Mouse (Mus musculus): ENCODE measurements around the gene U2surp. TPM values are rescaled to one million over a fixed set of nuclear protein-coding genes. Genes with fewer than 3 reads are reported as not detected.
A peak's percentile ranks its signal among the peaks of the same experiment; 100 is the strongest.

U2surp gene
- total RNA-seq, 1 experiment from 2014 or later: 63.0 TPM

DNA sequence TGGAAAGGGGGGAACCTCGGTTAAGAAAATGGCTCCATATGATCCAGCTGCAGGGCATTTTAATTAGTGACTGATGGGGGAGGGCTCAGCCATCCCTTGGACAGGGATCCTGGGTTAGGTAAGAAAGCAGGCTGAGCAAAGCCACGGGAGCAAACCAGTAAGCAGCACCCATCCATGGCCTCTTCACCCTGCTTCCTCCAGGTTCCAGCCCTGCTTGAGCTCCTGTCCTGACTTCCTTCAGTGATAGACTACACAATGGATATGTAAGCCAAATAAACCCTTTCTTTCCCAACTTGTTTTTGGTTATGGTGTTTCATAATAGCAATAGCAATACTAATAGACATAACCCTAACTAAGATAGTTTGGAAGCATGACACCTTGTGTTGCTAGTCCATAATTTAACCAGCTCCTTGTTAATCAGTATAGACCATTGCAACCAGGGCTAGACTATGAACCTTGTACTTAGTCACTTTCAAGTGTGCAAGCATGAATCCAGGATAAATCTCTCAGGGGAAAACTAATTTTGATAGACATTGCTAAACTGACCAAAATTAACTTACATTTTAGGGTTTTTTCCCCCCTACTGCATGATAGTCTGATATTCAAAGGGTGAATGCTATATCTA lies 27.5 kb upstream of the U2surp start:
- DNase-seq: no peak

- DNase-seq: no peak
These were observed 22.0 kb upstream of the U2surp start for GRCm38 (mm10) chr9:95533817-95534216.

DNA sequence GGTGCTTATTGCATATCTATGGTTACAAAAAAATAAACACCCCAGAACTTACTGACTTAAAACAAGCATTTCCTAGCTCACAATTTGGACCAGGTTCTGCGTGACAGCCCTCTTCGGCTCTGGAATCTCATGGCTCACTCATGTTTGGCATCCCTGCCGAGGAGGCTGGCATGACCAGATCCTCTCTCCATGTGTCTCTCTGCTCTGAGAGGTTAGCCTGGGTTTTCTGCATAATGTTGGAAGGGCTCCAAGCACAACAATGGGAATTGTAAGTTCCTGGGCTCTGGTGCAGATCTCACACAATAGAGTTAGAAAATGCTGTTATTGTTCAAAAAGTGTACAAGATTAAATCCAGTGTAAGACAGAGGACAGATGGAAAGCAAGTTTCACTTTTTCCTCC lies 19.3 kb upstream of the U2surp start:
- DNase-seq: no peak

- no peak for DNase-seq
These were observed 15.9 kb upstream of the U2surp start for GRCm38 (mm10) chr9:95527676-95528075.

GRCm38 (mm10) chr9:95525961-95526360 lies 14.2 kb upstream of the U2surp start:
- DNase-seq: peak; percentile 21

GRCm38 (mm10) chr9:95525376-95525775 lies 13.6 kb upstream of the U2surp start:
- DNase-seq: no peak

- no peak for DNase-seq
These were observed 10.8 kb upstream of the U2surp start for GRCm38 (mm10) chr9:95522561-95522960.

DNA sequence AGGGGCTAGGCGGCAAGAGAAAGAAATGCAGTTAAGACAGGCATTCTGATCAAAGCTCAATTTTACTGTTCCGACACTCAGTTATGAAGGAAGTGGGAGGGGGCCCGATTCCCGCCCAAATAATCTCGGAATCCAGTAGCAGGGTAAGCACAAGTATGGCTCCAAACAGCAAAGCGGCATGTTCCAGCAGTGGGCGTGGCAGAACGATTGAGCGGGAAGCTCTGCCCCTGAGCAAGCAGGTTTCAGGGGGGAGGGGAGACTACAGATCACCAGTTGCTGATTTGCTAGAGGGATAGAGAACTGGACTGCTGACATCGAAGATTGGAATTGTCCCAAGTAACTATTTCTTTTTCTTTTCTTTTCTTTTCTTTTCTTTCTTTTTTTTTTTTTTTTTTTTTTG lies 9.8 kb upstream of the U2surp start:
- DNase-seq: peak; percentile 13

DNA sequence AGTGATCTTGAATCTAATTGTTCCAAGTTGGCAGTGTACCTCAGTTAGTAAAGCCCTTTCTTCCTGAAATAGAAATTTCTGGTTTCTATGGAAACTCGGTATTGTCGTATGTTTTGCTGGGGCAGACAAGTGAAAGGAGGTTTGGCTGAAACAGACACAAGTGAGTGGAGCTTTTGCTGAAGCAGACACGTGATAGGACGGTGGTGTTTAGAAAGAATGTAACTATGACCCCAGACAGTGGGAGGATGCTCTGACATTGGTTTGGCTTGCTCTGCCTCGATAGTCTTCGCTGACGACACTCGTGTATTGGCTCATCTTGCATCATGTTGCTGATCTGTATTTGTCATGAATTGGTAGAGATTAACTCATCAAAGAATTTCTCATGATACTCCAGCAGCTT lies 9.2 kb upstream of the U2surp start:
- DNase-seq: no peak

DNA sequence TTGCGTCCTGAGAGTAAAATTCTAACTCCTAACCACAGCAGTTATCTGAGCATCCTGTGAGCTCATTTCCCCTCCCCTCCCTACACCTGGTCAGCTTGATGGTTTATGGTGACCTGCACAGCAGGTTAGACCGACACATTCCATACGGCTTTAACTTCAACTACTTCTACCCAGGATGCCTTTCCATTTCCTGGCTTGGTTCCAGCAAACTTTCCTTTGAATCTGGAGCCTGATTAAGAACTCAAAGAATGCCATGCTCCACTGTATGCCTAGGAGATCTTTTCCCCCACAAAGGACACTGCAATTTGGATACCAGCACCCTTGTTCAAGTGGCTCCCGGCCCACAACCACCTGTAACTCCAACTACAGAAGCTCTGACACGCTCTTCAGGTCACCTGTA lies 8.8 kb upstream of the U2surp start:
- no peak for DNase-seq

DNA sequence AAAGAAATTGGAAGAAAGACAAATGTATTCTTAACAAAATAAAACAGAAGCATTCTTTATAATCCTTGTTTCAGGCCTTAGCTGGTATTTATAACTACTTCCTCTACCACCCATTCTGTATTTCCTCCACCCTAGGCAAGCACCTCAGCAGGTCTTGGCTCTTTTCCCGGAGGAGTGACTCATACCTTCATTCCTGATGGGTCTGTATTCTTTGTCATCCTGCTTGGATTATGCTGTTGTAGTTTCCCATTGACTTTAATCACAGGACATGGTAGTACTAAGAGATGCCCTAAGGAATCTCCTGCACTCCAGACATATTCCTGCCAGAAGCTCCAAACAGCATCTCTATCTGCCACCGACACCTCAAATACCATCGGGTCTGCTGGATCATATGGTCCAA lies 2.6 kb upstream of the U2surp start:
- peak; percentile 21 for DNase-seq

- DNase-seq: no peak
These were observed 2.0 kb upstream of the U2surp start for GRCm38 (mm10) chr9:95513776-95514175.

- no peak for DNase-seq
These were observed 685 bp upstream of the U2surp start for GRCm38 (mm10) chr9:95512331-95513030.

GRCm38 (mm10) chr9:95510693-95511404 lies 947 bp downstream of the U2surp start:
- DNase-seq: peak; percentile 28

GRCm38 (mm10) chr9:95505666-95506065 lies 6.1 kb downstream of the U2surp start:
- DNase-seq: no peak

- DNase-seq: no peak
These were observed 11.9 kb downstream of the U2surp start for GRCm38 (mm10) chr9:95499848-95500247.

DNA sequence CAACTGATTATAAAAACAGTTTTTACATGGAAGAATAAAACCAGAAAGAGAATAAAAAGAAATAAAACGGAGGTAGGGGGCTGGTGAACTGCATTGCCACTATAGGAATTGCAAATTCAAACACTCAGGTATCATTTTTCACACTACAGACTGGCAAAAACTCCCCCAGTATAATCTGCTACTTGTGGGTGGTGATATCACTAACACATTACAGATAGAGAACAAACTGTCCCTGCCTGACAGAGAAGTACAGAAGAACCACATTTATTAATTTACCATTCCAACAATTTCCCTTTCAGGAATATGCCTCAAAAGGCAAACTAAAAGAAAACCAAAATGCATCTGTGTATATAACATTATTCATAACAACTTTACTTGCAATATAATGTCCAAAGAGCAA lies 16.8 kb downstream of the U2surp start:
- no peak for DNase-seq

DNA sequence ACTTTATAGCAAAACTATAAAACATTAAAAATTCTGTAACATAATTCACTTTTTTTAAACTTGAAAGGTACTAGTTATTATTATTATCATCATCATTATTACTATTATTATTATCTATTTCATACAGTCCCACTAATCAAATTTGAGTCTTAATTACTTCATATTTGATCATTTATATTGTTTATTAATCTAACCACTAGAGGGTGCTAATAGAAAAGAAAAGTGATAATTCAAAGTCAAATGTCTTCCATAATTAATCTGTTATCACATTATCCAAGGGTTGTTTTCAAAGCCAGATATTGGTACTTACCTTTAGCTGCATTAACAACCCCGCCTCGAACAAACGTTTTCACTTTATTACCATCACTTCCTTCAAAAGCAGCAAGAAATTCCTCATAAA lies 18.4 kb downstream of the U2surp start:
- DNase-seq: no peak

- no peak for DNase-seq
These were observed 21.8 kb downstream of the U2surp start for GRCm38 (mm10) chr9:95490003-95490402.

DNA sequence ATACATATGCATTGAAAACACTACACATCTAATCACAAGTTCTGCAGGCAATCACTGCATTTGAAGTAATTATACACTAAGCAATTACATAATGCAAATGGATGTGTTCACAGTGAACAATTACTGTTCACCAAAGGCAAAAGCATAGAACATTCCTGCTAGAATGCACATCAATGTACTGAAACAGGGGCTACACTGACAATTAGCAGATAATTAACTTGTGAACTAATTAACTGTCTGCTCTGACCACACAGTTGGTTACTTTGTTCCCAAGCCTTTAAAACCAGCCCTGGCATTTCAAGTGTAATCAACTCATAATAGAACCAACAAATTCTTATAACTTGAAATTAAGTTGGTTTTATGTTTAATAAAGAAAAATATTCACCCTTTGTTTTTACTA lies 22.9 kb downstream of the U2surp start:
- no peak for DNase-seq

DNA sequence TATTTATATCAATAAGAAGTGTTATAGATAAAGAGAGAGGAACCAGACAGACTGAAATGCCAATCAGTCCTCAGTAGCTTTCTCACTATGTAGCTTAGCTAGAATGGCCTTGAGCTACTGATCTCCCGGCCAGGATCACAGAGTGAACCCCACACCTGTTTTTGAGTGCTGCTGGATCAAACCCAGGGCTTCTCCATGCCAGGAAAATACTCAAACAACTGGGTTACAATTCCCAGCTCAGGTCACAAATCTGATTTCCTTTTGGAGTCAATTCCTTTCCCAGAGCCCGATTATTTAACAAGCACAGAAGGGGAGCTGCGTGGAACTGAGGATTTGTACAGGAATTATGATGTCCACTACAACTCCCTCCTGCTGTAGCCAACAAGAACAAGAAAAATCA lies 31.8 kb downstream of the U2surp start:
- DNase-seq: no peak

- no peak for DNase-seq
These were observed 33.4 kb downstream of the U2surp start for GRCm38 (mm10) chr9:95478443-95478842.

DNA sequence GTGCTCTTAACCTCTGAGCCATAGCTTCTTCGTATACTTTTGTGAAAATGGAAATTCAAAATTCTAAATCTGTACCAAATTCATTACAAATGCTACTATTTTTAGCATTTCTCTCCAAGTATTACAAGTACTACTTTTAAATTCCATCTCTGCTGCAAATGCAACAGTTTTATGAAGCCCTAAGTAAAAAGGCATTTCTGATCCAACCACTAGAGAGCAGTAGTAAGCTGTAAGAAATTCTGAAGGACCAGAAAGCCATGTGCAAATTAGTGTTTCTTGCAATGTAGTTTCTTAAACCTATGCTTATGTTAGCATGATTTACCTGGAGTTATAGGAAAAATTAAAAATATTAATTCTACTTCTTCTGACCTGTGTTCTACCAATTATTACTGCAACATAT lies 38.9 kb downstream of the U2surp start:
- DNase-seq: no peak

All from adrenal gland, postnatal 14 days (tissue).